In genomic region chr15:10691481-10691880, GRCm38 (mm10) we compare ENCODE assay signal across 22 mouse cellular contexts. TPM values are rescaled to one million over a fixed set of nuclear protein-coding genes. Genes with fewer than 3 reads are reported as not detected.
DNase-seq lines count a peak whose midpoint lies in the region; ATAC-seq and TF ChIP-seq lines count a peak whose summit lies in the region.
"Had no signal": no experiment of that assay in that cellular context is flagged by ENCODE, and none has a peak within 500 bp of the region (broad histone marks: within the 10 kb centered on the region; RNA-seq: fewer than 3 reads in every experiment).

No protein-coding gene starts in this region.

- intact Hi-C loops in gastrocnemius, postnatal 36 days (cut with DNase I), result no loop called here

- H3K9me3 ChIP-seq in liver, embryonic 15.5 days (replicated peaks), result no peaks in the 10 kb centered on the region
- no peaks in the 10 kb centered on the region for H3K9me3 ChIP-seq in liver, postnatal 0 days (ENCODE audit: low read length)
- no peaks in the 10 kb centered on the region for H3K9me3 ChIP-seq in embryonic facial prominence, embryonic 14.5 days (ENCODE audit: control insufficient read depth, low read length)
- no peaks in the 10 kb centered on the region for H3K9me3 ChIP-seq in limb, embryonic 14.5 days (ENCODE audit: control insufficient read depth, low read length)
- H3K9me3 ChIP-seq: heart, embryonic 12.5 days; hindbrain, embryonic 10.5 days had no signal

- H3K9ac ChIP-seq in liver, embryonic 15.5 days, result no peak overlapping the region
- no peak overlapping the region for H3K9ac ChIP-seq in liver, postnatal 0 days (replicated peaks)
- no peak overlapping the region for H3K9ac ChIP-seq in embryonic facial prominence, embryonic 14.5 days (ENCODE audit: low read depth, low read length)
- no peak overlapping the region for H3K9ac ChIP-seq in limb, embryonic 14.5 days (ENCODE audit: low read depth, low read length, severe bottlenecking)
- H3K9ac ChIP-seq: heart, embryonic 12.5 days; hindbrain, embryonic 14.5 days had no signal

- no peak overlapping the region for H3K4me3 ChIP-seq in kidney, adult 2 months (ENCODE audit: insufficient read depth, low read depth, low read length)
- H3K4me3 ChIP-seq in liver, embryonic 15.5 days (replicated peaks), result no peak overlapping the region
- H3K4me3 ChIP-seq in liver, postnatal 0 days (ENCODE audit: low read depth, low read length), result no peak overlapping the region
- H3K4me3 ChIP-seq in embryonic facial prominence, embryonic 14.5 days (ENCODE audit: low read depth, low read length), result no peak overlapping the region
- no peak overlapping the region for H3K4me3 ChIP-seq in limb, embryonic 14.5 days (replicated peaks; ENCODE audit: low read length)
- H3K4me3 ChIP-seq: heart, embryonic 12.5 days; hindbrain, embryonic 10.5 days had no signal

- no peak for TF ChIP-seq EP300 in liver, postnatal 0 days (IDR thresholded peaks at IDR 0.05; ENCODE audit: low read depth)

- peaks cover 2% of the 10 kb centered on the region; the same call in 1 of the 2 replicates for H3K36me3 ChIP-seq in kidney, adult 2 months (ENCODE audit: control insufficient read depth, insufficient read depth, low read length)
- H3K36me3 ChIP-seq in liver, embryonic 15.5 days (replicated peaks), result no peaks in the 10 kb centered on the region
- H3K36me3 ChIP-seq in liver, postnatal 0 days (replicated peaks; ENCODE audit: insufficient read depth, low read length), result no peaks in the 10 kb centered on the region
- H3K36me3 ChIP-seq in embryonic facial prominence, embryonic 14.5 days (ENCODE audit: control insufficient read depth, insufficient read depth, low read length), result peaks cover 18% of the 10 kb centered on the region
- H3K36me3 ChIP-seq in limb, embryonic 14.5 days (ENCODE audit: control insufficient read depth, insufficient read depth, low read length), result peaks cover 25% of the 10 kb centered on the region
- H3K36me3 ChIP-seq: heart, embryonic 12.5 days had no signal

- no peak for TF ChIP-seq CTCF in kidney, adult 2 months (conservative IDR thresholded peaks at IDR 0.05; ENCODE audit: insufficient read depth, insufficient read length, low read depth, low read length)
- no peak for TF ChIP-seq CTCF in liver, postnatal 0 days (IDR thresholded peaks at IDR 0.05; ENCODE audit: low read depth)

- DNase-seq in kidney, adult 2 months, result peak; percentile 14
- DNase-seq in kidney, postnatal 10 days, result no peak
- DNase-seq in liver, postnatal 0 days, result no peak
- peak; percentile 65 for DNase-seq in embryonic facial prominence, embryonic 14.5 days (ENCODE audit: low spot score)
- peak; percentile 67 for DNase-seq in limb, embryonic 14.5 days (ENCODE audit: low spot score)
- no peak for DNase-seq in gastrocnemius, postnatal 36 days
- no peak for DNase-seq in left cerebral cortex, adult 11 months (ENCODE audit: low spot score)
- DNase-seq: adrenal gland, postnatal 14 days; B cell, adult 2 months; cerebellum, adult 18-20 months; cerebellum, adult 9-11 months; cerebellum, postnatal 36 days; gastrocnemius, postnatal 10 days had no signal

- no peak for TF ChIP-seq POLR2A in kidney, adult 2 months (IDR thresholded peaks at IDR 0.05; ENCODE audit: low read depth, low read length)
- TF ChIP-seq POLR2A in limb, embryonic 14.5 days (IDR thresholded peaks at IDR 0.05; ENCODE audit: borderline replicate concordance, extremely low read depth, insufficient read depth, insufficient read length), result no peak

- no peak overlapping the region for H3K27ac ChIP-seq in kidney, adult 2 months (ENCODE audit: insufficient read depth, low read depth, low read length)
- peak overlapping the region; percentile 72; the same call in 1 of the 2 replicates for H3K27ac ChIP-seq in liver, embryonic 15.5 days (replicated peaks)
- H3K27ac ChIP-seq in liver, postnatal 0 days (ENCODE audit: low read depth), result no peak overlapping the region
- peak overlapping the region; percentile 45; the same call in 1 of the 2 replicates for H3K27ac ChIP-seq in embryonic facial prominence, embryonic 14.5 days (replicated peaks; ENCODE audit: low read depth, low read length)
- H3K27ac ChIP-seq in limb, embryonic 14.5 days (replicated peaks; ENCODE audit: low read depth, low read length), result no peak overlapping the region
- H3K27ac ChIP-seq: hindbrain, embryonic 10.5 days; hindbrain, embryonic 14.5 days had no signal

- no peak overlapping the region for H3K4me2 ChIP-seq in liver, embryonic 15.5 days
- no peak overlapping the region for H3K4me2 ChIP-seq in liver, postnatal 0 days (ENCODE audit: low read depth, low read length)
- no peak overlapping the region for H3K4me2 ChIP-seq in embryonic facial prominence, embryonic 14.5 days (ENCODE audit: low read depth, low read length)
- H3K4me2 ChIP-seq in limb, embryonic 14.5 days (replicated peaks; ENCODE audit: low read depth, low read length, severe bottlenecking), result no peak overlapping the region
- H3K4me2 ChIP-seq: heart, embryonic 12.5 days; hindbrain, embryonic 14.5 days had no signal

- no peak for ATAC-seq in liver, embryonic 15.5 days (ENCODE audit: insufficient read depth)
- ATAC-seq in liver, postnatal 0 days, result no peak
- no peak for ATAC-seq in embryonic facial prominence, embryonic 14.5 days (ENCODE audit: low read depth)
- peak; percentile 45; the same call in 1 of the 2 replicates for ATAC-seq in limb, embryonic 14.5 days (ENCODE audit: low FRiP score, low read depth)
- ATAC-seq: activated CD4-positive, CD25-positive, alpha-beta regulatory T cell, adult 4 months; CD4-positive, CD25-positive, alpha-beta regulatory T cell, adult 4 months; forebrain, embryonic 14.5 days; Patski had no signal

- WGBS in kidney, adult 2 months, result 56% methylated on average over 6 of the region's 6 CpGs
- 55% methylated on average over 6 of the region's 6 CpGs for WGBS in liver, embryonic 15.5 days (ENCODE audit: insufficient replicate concordance)
- 70% methylated on average over 6 of the region's 6 CpGs for WGBS in liver, postnatal 0 days (ENCODE audit: insufficient replicate concordance)
- WGBS in embryonic facial prominence, embryonic 14.5 days, result 35% methylated on average over 6 of the region's 6 CpGs
- 29% methylated on average over 6 of the region's 6 CpGs for WGBS in limb, embryonic 14.5 days

- peaks cover 20% of the 10 kb centered on the region; the same call in 1 of the 2 replicates for H3K4me1 ChIP-seq in kidney, adult 2 months (ENCODE audit: control insufficient read depth, insufficient read depth, low read length)
- 0 out of 2 replicates have a peak, but pooled peaks cover 6% of the 10 kb centered on the region for H3K4me1 ChIP-seq in liver, embryonic 15.5 days (replicated peaks)
- peaks cover 18% of the 10 kb centered on the region for H3K4me1 ChIP-seq in liver, postnatal 0 days (ENCODE audit: insufficient read depth)
- peaks cover 54% of the 10 kb centered on the region for H3K4me1 ChIP-seq in embryonic facial prominence, embryonic 14.5 days (ENCODE audit: control insufficient read depth, insufficient read depth, low read length)
- H3K4me1 ChIP-seq in limb, embryonic 14.5 days (ENCODE audit: control insufficient read depth, insufficient read depth, low read length), result peaks cover 63% of the 10 kb centered on the region

- H3K27me3 ChIP-seq in kidney, adult 2 months (replicated peaks; ENCODE audit: control insufficient read depth, insufficient read depth, low read length), result no peaks in the 10 kb centered on the region
- no peaks in the 10 kb centered on the region for H3K27me3 ChIP-seq in liver, embryonic 15.5 days
- H3K27me3 ChIP-seq in liver, postnatal 0 days (ENCODE audit: insufficient read depth, low read length), result no peaks in the 10 kb centered on the region
- H3K27me3 ChIP-seq in embryonic facial prominence, embryonic 14.5 days (replicated peaks; ENCODE audit: control insufficient read depth, insufficient read depth, low read length), result no peaks in the 10 kb centered on the region
- H3K27me3 ChIP-seq in limb, embryonic 14.5 days (ENCODE audit: control insufficient read depth, insufficient read depth, low read length), result no peaks in the 10 kb centered on the region
- H3K27me3 ChIP-seq: Patski had no signal

RNA-seq across cellular contexts. Expression of gene Rai14, which starts 22.9 kb away (rescaled TPM):
- polyA plus RNA-seq in kidney, adult 2 months (2012; rRNA removed), result 7.2 and 8.9 TPM in 2 replicates
- 4.6 and 5.4 TPM in 2 replicates for polyA plus RNA-seq in liver, embryonic 15.5 days (2015; fragmentation: Nextera tagmentation; extraction: Ambion mirVana)
- 4.8 and 5.4 TPM in 2 replicates for polyA plus RNA-seq in liver, postnatal 0 days (2015; fragmentation: Nextera tagmentation; extraction: Ambion mirVana)
- polyA plus RNA-seq in embryonic facial prominence, embryonic 14.5 days (2014; fragmentation: Nextera tagmentation; extraction: Ambion mirVana), result 52.4 and 53.4 TPM in 2 replicates
- 38.6 and 44.6 TPM in 2 replicates for polyA plus RNA-seq in limb, embryonic 14.5 days (2012; rRNA removed)
- polyA plus RNA-seq in limb, embryonic 14.5 days (2014; fragmentation: Nextera tagmentation; extraction: Ambion mirVana), result 57.2 and 66.4 TPM in 2 replicates
- 1 to 10 TPM; 2.2 to 3.1 TPM for total RNA-seq in gastrocnemius, postnatal 36 days (2021)
- total RNA-seq: MEL had no signal

Comparison
In these comparisons a context has a peak if more than half of its experiments do, and no peak if none do; other contexts are left out.
1. DNase-seq: peak in kidney, adult 2 months (single experiment), embryonic facial prominence, embryonic 14.5 days (single experiment) and limb, embryonic 14.5 days (single experiment); none in kidney, postnatal 10 days (single experiment), liver, postnatal 0 days (single experiment), gastrocnemius, postnatal 36 days (0 of 2) and left cerebral cortex, adult 11 months (single experiment).
2. H3K27ac ChIP-seq: peak in liver, embryonic 15.5 days (single experiment) and embryonic facial prominence, embryonic 14.5 days (single experiment); none in kidney, adult 2 months (single experiment), liver, postnatal 0 days (single experiment) and limb, embryonic 14.5 days (single experiment).